Comparison of ENCODE assay signal across 9 mouse cellular contexts in the genomic region with DNA sequence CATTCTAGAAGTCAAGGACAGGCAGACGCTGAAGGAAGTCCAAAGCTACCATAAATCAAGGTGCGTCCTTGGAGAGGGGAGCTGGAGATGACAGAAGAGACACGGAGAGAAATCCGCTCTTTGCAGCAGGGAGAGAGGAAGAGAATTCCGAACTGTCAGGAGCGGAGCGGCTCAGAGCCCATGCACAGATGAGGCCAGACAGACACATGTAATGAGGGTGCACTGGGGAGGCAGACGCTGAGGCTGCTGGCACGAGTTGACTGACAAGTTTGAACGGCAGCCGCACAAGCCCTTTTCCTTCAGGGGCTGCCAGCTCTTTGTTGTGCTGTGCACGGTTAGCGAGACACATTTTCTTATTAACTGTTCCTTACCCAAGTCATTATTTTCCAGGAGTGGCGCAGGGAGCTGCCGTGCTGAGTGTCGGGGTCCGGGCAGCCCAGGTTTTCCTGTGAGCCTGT. TPM values are rescaled to one million over a fixed set of nuclear protein-coding genes. Genes with fewer than 3 reads are reported as not detected.
DNase-seq lines count a peak whose midpoint lies in the region; ATAC-seq and TF ChIP-seq lines count a peak whose summit lies in the region.
"Had no signal": no experiment of that assay in that cellular context is flagged by ENCODE, and none has a peak within 500 bp of the region (broad histone marks: within the 10 kb centered on the region; RNA-seq: fewer than 3 reads in every experiment).

A gene (minus strand): TSS at position 448 of the 458 bp plus-strand sequence.

- WGBS in forebrain, embryonic 10.5 days, result 21% methylated on average over 17 of the region's 17 CpGs
- WGBS in heart, embryonic 11.5 days (ENCODE audit: insufficient replicate concordance), result 3% methylated on average over 17 of the region's 17 CpGs
- WGBS in kidney, embryonic 14.5 days, result 4% methylated on average over 17 of the region's 17 CpGs
- 2% methylated on average over 17 of the region's 17 CpGs for whole genome bisulfite sequencing in midbrain, postnatal 0 days

- peak within 1 kb of the TSS; percentile 73 for H3K4me2 ChIP-seq in heart, embryonic 11.5 days
- H3K4me2 ChIP-seq in kidney, embryonic 14.5 days (replicated peaks; ENCODE audit: low read depth, low read length), result peak within 1 kb of the TSS; percentile 61
- peak within 1 kb of the TSS; percentile 77 for H3K4me2 ChIP-seq in midbrain, postnatal 0 days (ENCODE audit: low read depth, low read length, poor library complexity, severe bottlenecking)

- H3K4me1 ChIP-seq in forebrain, embryonic 10.5 days, result peaks cover 24% of the 10 kb centered on the region
- peaks cover 5% of the 10 kb centered on the region; the same call in 1 of the 2 replicates for H3K4me1 ChIP-seq in heart, embryonic 11.5 days (ENCODE audit: control insufficient read depth, insufficient read depth, low read length)
- 0 out of 2 replicates have a peak, but pooled peaks cover 6% of the 10 kb centered on the region for H3K4me1 ChIP-seq in kidney, embryonic 14.5 days (ENCODE audit: control insufficient read depth, insufficient read depth, low read length)
- peaks cover 2% of the 10 kb centered on the region; the same call in 1 of the 2 replicates for H3K4me1 ChIP-seq in midbrain, postnatal 0 days (ENCODE audit: insufficient read depth, low read length)

- H3K27ac ChIP-seq in forebrain, embryonic 10.5 days, result peak within 1 kb of the TSS; percentile 74
- peak within 1 kb of the TSS; percentile 54; the same call in 1 of the 2 replicates for H3K27ac ChIP-seq in heart, embryonic 11.5 days (ENCODE audit: low read depth, low read length)
- no peak within 1 kb of the TSS for H3K27ac ChIP-seq in kidney, embryonic 14.5 days (ENCODE audit: low read depth, low read length)
- H3K27ac ChIP-seq in midbrain, postnatal 0 days (ENCODE audit: low read depth, low read length), result peak within 1 kb of the TSS; percentile 45
- H3K27ac ChIP-seq: macrophage had no signal

- no peak for TF ChIP-seq CTCF in midbrain, postnatal 0 days (IDR thresholded peaks at IDR 0.05)

- ATAC-seq in heart, embryonic 11.5 days (replicated peaks; ENCODE audit: insufficient number of reproducible peaks, low FRiP score, low TSS enrichment), result peak; percentile 67
- ATAC-seq in kidney, embryonic 14.5 days (ENCODE audit: low FRiP score, low TSS enrichment), result peak; percentile 68
- peak; percentile 80 for ATAC-seq in midbrain, postnatal 0 days (ENCODE audit: low FRiP score)

- H3K9me3 ChIP-seq in forebrain, embryonic 10.5 days, result no peaks in the 10 kb centered on the region
- no peaks in the 10 kb centered on the region for H3K9me3 ChIP-seq in heart, embryonic 11.5 days (replicated peaks; ENCODE audit: control insufficient read depth, low read length)
- no peaks in the 10 kb centered on the region for H3K9me3 ChIP-seq in kidney, embryonic 14.5 days (ENCODE audit: control insufficient read depth, low read length)
- no peaks in the 10 kb centered on the region for H3K9me3 ChIP-seq in midbrain, postnatal 0 days (ENCODE audit: low read length)

- H3K9ac ChIP-seq in heart, embryonic 11.5 days (ENCODE audit: low read depth, low read length), result peak within 1 kb of the TSS; percentile 72
- H3K9ac ChIP-seq in kidney, embryonic 14.5 days (ENCODE audit: low read depth, low read length), result peak within 1 kb of the TSS; percentile 40; the same call in 1 of the 2 replicates
- peak within 1 kb of the TSS; percentile 62 for H3K9ac ChIP-seq in midbrain, postnatal 0 days (replicated peaks; ENCODE audit: low read length, poor library complexity, severe bottlenecking)

- no peaks in the 10 kb centered on the region for H3K27me3 ChIP-seq in forebrain, embryonic 10.5 days (ENCODE audit: poor library complexity, severe bottlenecking)
- no peaks in the 10 kb centered on the region for H3K27me3 ChIP-seq in heart, embryonic 11.5 days (ENCODE audit: control insufficient read depth, insufficient read depth, low read length)
- H3K27me3 ChIP-seq in kidney, embryonic 14.5 days (ENCODE audit: control insufficient read depth, insufficient read depth, low read length), result no peaks in the 10 kb centered on the region
- no peaks in the 10 kb centered on the region for H3K27me3 ChIP-seq in midbrain, postnatal 0 days (ENCODE audit: insufficient read depth, low read length)

- peak; percentile 21 to 24 for DNase-seq in cerebellum, postnatal 25 days
- DNase-seq in cerebellum, adult 11-12 months, result no peak
- peak; percentile 42 for DNase-seq in forebrain, embryonic 10.5 days (ENCODE audit: extremely low spot score, low spot score)
- peak; percentile 15 for DNase-seq in liver
- DNase-seq in midbrain, postnatal 0 days (ENCODE audit: low spot score), result peak; percentile 83
- peak; percentile 7 for DNase-seq in testis, postnatal 14 days (ENCODE audit: low spot score)

- H3K4me3 ChIP-seq in forebrain, embryonic 10.5 days, result peak within 1 kb of the TSS; percentile 48
- peak within 1 kb of the TSS; percentile 52 for H3K4me3 ChIP-seq in heart, embryonic 11.5 days (ENCODE audit: low read depth, low read length)
- peak within 1 kb of the TSS; percentile 36 for H3K4me3 ChIP-seq in kidney, embryonic 14.5 days (ENCODE audit: low read length)
- H3K4me3 ChIP-seq in midbrain, postnatal 0 days (ENCODE audit: low read depth, low read length), result peak within 1 kb of the TSS; percentile 46

- H3K36me3 ChIP-seq in forebrain, embryonic 10.5 days (replicated peaks), result no peaks in the 10 kb centered on the region
- no peaks in the 10 kb centered on the region for H3K36me3 ChIP-seq in heart, embryonic 11.5 days (ENCODE audit: control insufficient read depth, insufficient read depth, low read length)
- no peaks in the 10 kb centered on the region for H3K36me3 ChIP-seq in kidney, embryonic 14.5 days (ENCODE audit: control insufficient read depth, insufficient read depth, low read length)
- H3K36me3 ChIP-seq in midbrain, postnatal 0 days (ENCODE audit: insufficient read depth, low read length), result no peaks in the 10 kb centered on the region

RNA-seq across cellular contexts. Expression of the gene that starts here (rescaled TPM):
- polyA plus RNA-seq in forebrain, embryonic 10.5 days (2016; fragmentation: Nextera tagmentation; extraction: Ambion mirVana), result 1.0 and 1.7 TPM in 2 replicates
- polyA plus RNA-seq in heart, embryonic 11.5 days (2014; fragmentation: Nextera tagmentation; extraction: Ambion mirVana), result 10.4 and 11.1 TPM in 2 replicates
- 1.6 and 1.7 TPM in 2 replicates for polyA plus RNA-seq in kidney, embryonic 14.5 days (2014; fragmentation: Nextera tagmentation; extraction: Ambion mirVana)
- 3.5 and 10.7 TPM in 2 replicates for total RNA-seq in midbrain, postnatal 0 days (2014; rRNA removed)
- polyA plus RNA-seq in midbrain, postnatal 0 days (2015; fragmentation: Nextera tagmentation; extraction: Ambion mirVana), result 6.1 and 6.7 TPM in 2 replicates
- polyA plus RNA-seq: macrophage had no signal
